Mouse (Mus musculus) ES-E14 (cell line): ENCODE measurements around the gene Scn4a.

Experiments used
- CHD2 ChIP-seq: IDR thresholded peaks from 2 replicates; pipeline ENCODE4 v1.6.1; 2014; ENCODE audit warnings: mild to moderate bottlenecking, low read depth, low read length, inconsistent platforms
- HCFC1 ChIP-seq: IDR thresholded peaks from 2 replicates; pipeline ENCODE4 v1.6.1; 2012; ENCODE audit warnings: low read length, inconsistent platforms, borderline replicate concordance; ENCODE audit not compliant: insufficient read depth
- ZC3H11A ChIP-seq: IDR thresholded peaks from 2 replicates; pipeline ENCODE4 v1.6.1; 2012; ENCODE audit warnings: low read depth, mild to moderate bottlenecking, inconsistent platforms, low read length, borderline replicate concordance

DNA sequence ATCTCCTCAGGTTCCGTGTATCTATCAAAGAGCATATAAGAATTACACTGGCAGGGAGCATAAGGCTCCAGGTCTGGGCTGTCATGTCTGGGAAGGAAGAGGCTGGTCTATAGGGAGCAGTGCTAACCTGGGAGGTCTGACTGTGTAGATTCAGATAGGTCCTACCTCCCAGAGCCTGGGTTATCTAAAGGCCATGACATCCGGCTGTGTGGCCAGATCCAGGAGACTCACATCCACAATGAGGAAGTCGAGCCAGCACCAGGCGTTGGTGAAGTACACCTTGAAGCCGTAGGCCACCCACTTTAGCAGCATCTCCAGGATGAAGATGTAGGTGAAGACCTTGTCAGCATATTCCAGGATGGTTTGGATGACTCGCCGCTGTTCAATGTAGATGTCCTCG is 26.6 kb downstream of the Scn4a start:
- TF ChIP-seq ZC3H11A (no peak), HCFC1 (no peak), CHD2 (no peak)
